Mouse (Mus musculus): ENCODE data around the gene Mrpl54. TPM values are rescaled to one million over a fixed set of nuclear protein-coding genes. Genes with fewer than 3 reads are reported as not detected.
A peak's percentile ranks its signal among the peaks of the same experiment; 100 is the strongest.

Gene Mrpl54
- total and polyA plus RNA-seq, 3 experiments: 85.7 to 101 (median 93.2) TPM

DNA sequence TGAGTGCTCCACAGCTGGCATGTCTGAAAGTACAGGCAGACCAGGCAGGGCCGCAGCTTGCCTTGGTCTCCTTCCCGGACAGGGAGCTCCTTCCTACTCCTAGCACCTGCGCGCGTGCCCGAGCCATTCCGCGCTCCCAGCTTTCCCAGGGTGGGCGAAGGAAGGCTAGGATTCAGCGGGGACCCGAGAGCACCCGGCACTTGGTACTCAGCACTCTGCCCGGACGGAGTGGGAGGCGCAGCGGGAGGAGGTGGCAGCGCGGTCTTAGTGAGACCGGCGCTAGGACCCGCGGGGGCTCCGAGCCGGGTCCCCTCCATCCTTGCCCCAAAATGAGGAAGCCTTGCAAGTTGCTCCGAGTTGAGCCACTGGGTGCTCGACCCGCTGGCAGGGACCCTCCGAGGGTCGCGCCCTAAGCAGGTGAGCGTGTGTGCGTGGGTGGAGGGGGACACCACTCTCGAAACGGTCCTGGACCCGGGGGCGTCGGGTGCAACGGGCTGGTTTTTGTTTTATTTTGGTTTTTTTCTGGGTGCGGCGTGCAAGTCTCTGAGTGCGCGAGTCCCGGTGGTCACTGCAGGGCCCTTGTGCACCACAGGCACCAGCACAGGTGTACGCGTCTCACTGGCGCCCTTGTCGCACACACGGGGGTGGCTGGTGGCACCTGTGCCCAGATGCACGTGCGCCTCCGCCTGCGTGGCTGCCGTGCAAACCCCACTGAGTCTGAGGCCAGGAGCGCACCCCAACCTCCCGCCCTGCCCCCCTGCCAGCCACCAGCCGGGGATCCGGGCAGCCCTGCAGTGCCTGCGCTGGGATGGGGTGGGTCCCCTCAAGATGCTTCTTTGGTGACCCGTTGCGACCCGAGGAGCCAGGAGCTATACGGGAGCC, 9.3 kb downstream of the Mrpl54 start:
- TF ChIP-seq POLR2A (IDR thresholded peaks at IDR 0.05; ENCODE audit: insufficient read depth, low read depth, low read length) (no peak), CTCF (IDR thresholded peaks at IDR 0.05) (no peak), EP300 (IDR thresholded peaks at IDR 0.05; ENCODE audit: insufficient read depth, low read depth, low read length) (no peak)
- Histone ChIP-seq H3K9ac (ENCODE audit: low read depth, low read length) (no peak overlapping the region), H3K4me1 (ENCODE audit: control insufficient read depth, insufficient read depth, low read length) (no peaks in the 10 kb centered on the region), H3K79me2 (replicated peaks; ENCODE audit: control insufficient read depth, insufficient read depth, low read length) (no peaks in the 10 kb centered on the region), H3K27me3 (ENCODE audit: control insufficient read depth, insufficient read depth, low read length) (peaks cover 15% of the 10 kb centered on the region; the same call in 1 of the 2 replicates), H3K36me3 (ENCODE audit: control insufficient read depth, insufficient read depth, low read length) (no peaks in the 10 kb centered on the region), H3K4me3 (peak overlapping the region; percentile 22), H3K27ac (no peak overlapping the region)
- WGBS: 5% methylated on average over 62 of the region's 62 CpGs
- intact Hi-C loops (cut with DNase I): no loop called here
- DNase-seq: no peak

DNA sequence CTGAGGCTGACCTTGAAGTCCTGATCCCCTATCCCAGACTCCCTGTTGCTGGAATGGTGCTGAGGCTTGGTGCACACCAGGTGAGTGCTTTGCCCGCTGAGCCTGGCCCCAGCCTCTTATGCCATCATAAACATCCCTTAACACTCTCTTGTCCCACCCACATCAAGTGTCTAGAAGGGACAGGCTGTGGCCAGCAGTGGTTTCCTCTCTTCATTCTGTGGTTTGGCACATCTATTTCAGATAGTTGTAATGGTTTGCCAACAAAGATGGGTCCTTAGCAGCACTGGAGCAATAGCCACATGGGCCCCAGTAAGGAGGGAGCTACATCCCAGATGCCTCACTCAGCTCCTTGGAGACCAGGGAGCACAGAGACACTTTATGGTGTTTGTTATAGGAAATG, 11.8 kb downstream of the Mrpl54 start:
- TF ChIP-seq CTCF (IDR thresholded peaks at IDR 0.05) (no peak), EP300 (IDR thresholded peaks at IDR 0.05; ENCODE audit: insufficient read depth, low read depth, low read length) (no peak), POLR2A (IDR thresholded peaks at IDR 0.05; ENCODE audit: insufficient read depth, low read depth, low read length) (no peak)
- H3K27me3 ChIP-seq (ENCODE audit: control insufficient read depth, insufficient read depth, low read length): peaks cover 15% of the 10 kb centered on the region; the same call in 1 of the 2 replicates
- intact Hi-C loops (cut with DNase I): no loop called here
- no peak for DNase-seq
- H3K4me1 ChIP-seq (ENCODE audit: control insufficient read depth, insufficient read depth, low read length): no peaks in the 10 kb centered on the region
- 61% methylated on average over 1 of the region's 1 CpGs for WGBS
- no peak overlapping the region for H3K9ac ChIP-seq (ENCODE audit: low read depth, low read length)
- H3K27ac ChIP-seq: no peak overlapping the region
- no peaks in the 10 kb centered on the region for H3K79me2 ChIP-seq (replicated peaks; ENCODE audit: control insufficient read depth, insufficient read depth, low read length)
- no peak overlapping the region for H3K4me3 ChIP-seq
- no peaks in the 10 kb centered on the region for H3K36me3 ChIP-seq (ENCODE audit: control insufficient read depth, insufficient read depth, low read length)

DNA sequence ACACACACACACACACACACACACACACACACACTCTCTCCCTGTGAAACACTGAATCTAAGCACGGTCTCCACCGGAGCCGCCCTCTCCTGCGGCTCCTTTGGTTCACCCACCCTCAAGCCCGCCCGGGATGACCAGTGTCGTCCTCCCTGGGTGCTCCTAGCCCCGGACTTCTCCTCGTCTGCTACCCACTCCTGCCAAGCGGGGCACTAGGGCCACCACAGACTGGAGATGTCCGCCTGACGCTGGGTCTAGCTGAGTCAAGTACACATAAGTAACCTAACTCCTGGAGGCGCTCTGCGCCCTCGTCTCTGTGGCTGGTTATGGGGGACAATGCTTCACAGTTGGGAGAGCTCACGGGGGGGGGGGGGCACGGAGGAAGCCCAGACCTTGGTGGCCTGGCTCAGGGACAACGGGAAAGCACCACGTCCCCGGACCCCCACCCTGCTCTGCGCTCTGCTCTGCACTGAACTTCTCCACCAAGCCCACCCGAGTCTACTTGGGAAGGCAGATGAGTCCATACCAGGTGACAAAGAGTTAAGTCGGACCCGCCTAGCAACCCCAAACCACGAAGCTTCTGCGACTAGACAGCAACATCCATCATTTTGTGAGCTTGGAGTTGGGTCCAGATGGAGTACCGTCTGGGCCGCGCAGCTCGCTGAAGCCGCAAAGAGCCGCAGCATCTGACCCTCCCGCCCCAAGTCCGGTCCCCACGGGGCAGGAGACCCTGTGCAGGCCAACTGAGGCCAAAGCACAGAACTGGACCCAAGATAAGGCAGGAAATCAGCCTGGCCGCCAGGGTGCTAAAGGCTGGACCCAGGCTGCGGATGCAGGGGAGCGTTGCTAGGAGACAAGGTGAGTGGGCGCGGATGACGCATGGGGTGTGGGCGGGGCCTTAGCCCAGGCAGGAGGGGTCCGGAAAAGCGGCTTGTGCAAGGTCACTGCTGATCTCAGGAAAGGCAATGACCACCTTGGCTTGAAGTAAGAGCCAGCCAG, 14.0 kb downstream of the Mrpl54 start, which contains the start of gene Matk:
Gene Matk (plus strand): TSS at position 512 of the 996 bp plus-strand sequence.
- no peak for TF ChIP-seq EP300 (IDR thresholded peaks at IDR 0.05; ENCODE audit: insufficient read depth, low read depth, low read length)
- no peak for TF ChIP-seq POLR2A (IDR thresholded peaks at IDR 0.05; ENCODE audit: insufficient read depth, low read depth, low read length)
- TF ChIP-seq CTCF (IDR thresholded peaks at IDR 0.05): no peak
- no peaks in the 10 kb centered on the region for H3K36me3 ChIP-seq (ENCODE audit: control insufficient read depth, insufficient read depth, low read length)
- H3K4me1 ChIP-seq (ENCODE audit: control insufficient read depth, insufficient read depth, low read length): no peaks in the 10 kb centered on the region
- 11% methylated on average over 44 of the region's 44 CpGs for WGBS
- H3K4me3 ChIP-seq: no peak within 1 kb of the TSS
- H3K79me2 ChIP-seq (replicated peaks; ENCODE audit: control insufficient read depth, insufficient read depth, low read length): no peaks in the 10 kb centered on the region
- peak in 1 of 2 experiments; percentile 44 for DNase-seq
- H3K27me3 ChIP-seq (ENCODE audit: control insufficient read depth, insufficient read depth, low read length): peaks cover 11% of the 10 kb centered on the region; the same call in 1 of the 2 replicates
- intact Hi-C loops (cut with DNase I): no loop called here
- H3K9ac ChIP-seq (ENCODE audit: low read depth, low read length): no peak within 1 kb of the TSS
- H3K27ac ChIP-seq: no peak within 1 kb of the TSS

DNA sequence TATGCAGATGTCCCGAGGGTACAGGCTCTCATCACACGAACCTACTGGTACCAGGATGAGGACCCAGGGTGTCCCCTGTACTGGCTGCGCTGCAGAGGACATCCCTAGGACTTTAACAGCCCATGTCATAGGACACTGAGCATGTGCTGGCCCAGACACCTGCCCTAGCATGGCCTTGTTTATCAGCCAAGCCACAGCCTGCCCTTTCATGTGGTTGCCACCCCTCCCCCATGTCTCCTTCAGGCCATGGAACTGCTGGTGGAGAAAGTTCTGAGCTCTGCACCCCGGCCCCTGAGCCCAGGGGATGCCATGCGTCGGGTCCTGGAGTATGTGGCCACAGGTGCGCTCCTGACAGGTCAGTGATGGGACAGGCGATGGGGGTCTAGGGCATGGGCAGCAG, 17.3 kb downstream of the Mrpl54 start:
- H3K27me3 ChIP-seq (ENCODE audit: control insufficient read depth, insufficient read depth, low read length): peaks cover 4% of the 10 kb centered on the region; the same call in 1 of the 2 replicates
- no peaks in the 10 kb centered on the region for H3K36me3 ChIP-seq (ENCODE audit: control insufficient read depth, insufficient read depth, low read length)
- no peak for TF ChIP-seq POLR2A (IDR thresholded peaks at IDR 0.05; ENCODE audit: insufficient read depth, low read depth, low read length)
- TF ChIP-seq EP300 (IDR thresholded peaks at IDR 0.05; ENCODE audit: insufficient read depth, low read depth, low read length): no peak
- no peak for TF ChIP-seq CTCF (IDR thresholded peaks at IDR 0.05)
- H3K79me2 ChIP-seq (replicated peaks; ENCODE audit: control insufficient read depth, insufficient read depth, low read length): no peaks in the 10 kb centered on the region
- no peak for DNase-seq
- no peak overlapping the region for H3K9ac ChIP-seq (ENCODE audit: low read depth, low read length)
- H3K27ac ChIP-seq: no peak overlapping the region
- WGBS: 85% methylated on average over 8 of the region's 8 CpGs
- intact Hi-C loops (cut with DNase I): no loop called here
- no peaks in the 10 kb centered on the region for H3K4me1 ChIP-seq (ENCODE audit: control insufficient read depth, insufficient read depth, low read length)
- no peak overlapping the region for H3K4me3 ChIP-seq

DNA sequence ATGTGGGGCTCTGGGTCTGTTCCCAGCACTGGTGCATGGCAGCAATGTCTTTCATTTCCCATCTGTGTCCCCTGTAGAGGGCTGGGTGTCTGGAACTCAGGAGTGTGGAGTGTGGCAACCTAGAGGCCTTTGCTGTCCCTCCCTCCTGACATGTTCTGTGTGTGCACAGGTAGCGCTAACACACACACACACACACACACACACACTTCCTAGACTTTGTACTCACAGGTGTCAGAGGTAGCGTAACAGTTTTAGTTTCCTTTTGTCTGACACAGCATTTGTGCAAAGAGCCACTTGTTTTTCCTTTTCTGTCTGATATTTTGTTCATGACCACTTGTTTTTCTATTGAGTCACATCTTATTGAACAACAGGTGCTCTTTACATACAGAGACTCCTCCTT, 18.9 kb downstream of the Mrpl54 start:
- H3K36me3 ChIP-seq (ENCODE audit: control insufficient read depth, insufficient read depth, low read length): no peaks in the 10 kb centered on the region
- no peaks in the 10 kb centered on the region for H3K79me2 ChIP-seq (replicated peaks; ENCODE audit: control insufficient read depth, insufficient read depth, low read length)
- H3K27ac ChIP-seq: no peak overlapping the region
- intact Hi-C loops (cut with DNase I): no loop called here
- H3K27me3 ChIP-seq (ENCODE audit: control insufficient read depth, insufficient read depth, low read length): peaks cover 3% of the 10 kb centered on the region; the same call in 1 of the 2 replicates
- no peak for TF ChIP-seq EP300 (IDR thresholded peaks at IDR 0.05; ENCODE audit: insufficient read depth, low read depth, low read length)
- no peak for TF ChIP-seq POLR2A (IDR thresholded peaks at IDR 0.05; ENCODE audit: insufficient read depth, low read depth, low read length)
- no peak for TF ChIP-seq CTCF (IDR thresholded peaks at IDR 0.05)
- H3K9ac ChIP-seq (ENCODE audit: low read depth, low read length): no peak overlapping the region
- H3K4me3 ChIP-seq: no peak overlapping the region
- DNase-seq: no peak
- H3K4me1 ChIP-seq (ENCODE audit: control insufficient read depth, insufficient read depth, low read length): no peaks in the 10 kb centered on the region
- 92% methylated on average over 2 of the region's 2 CpGs for WGBS

All from heart, adult 2 months (tissue).